Mouse (Mus musculus): ENCODE data around the gene Olfr122.

The Olfr122 gene

DNA sequence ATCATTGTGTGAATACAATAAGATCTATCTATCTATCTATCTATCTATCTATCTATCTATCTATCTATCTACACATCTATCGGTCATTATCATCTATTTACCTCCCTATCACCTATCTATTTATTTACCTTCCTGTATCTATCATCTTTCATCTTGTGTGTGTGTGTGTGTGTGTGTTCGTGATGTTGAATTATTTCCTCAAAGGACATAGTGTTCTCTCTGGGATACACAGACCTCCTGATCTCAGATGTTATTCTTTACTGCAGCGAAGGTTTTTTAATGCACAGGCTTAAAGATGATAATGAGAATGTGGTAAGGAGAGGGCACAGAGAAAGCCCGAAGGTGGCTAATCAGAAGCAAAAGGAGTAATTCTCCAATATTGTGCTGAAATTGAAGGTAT is at the start of gene Olfr122:
Olfr122 (plus strand) TSS at position 301 of the 400 bp plus-strand sequence.
- no peak for DNase-seq (ENCODE audit: extremely low read depth, insufficient read length, low spot score)

DNA sequence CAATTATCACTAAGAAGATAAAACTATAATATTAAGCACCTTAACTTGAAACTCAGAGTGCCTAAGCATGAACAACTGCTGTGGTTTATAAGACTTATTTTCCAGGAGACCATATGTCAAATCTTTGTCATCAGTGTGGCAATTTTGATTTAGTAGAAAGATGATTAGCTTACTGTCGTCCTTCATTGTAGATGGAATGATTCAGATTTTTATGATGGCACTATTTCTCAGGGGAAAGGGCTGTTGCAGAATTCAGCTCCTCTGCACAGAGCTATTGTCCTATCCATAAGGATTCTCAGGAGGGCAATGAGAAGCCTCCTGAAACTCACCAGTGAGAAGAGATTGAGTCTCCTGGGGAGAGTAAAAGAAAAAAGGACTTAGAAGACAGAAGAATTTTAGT is 46.9 kb upstream of the Olfr122 start, which contains the start of gene Olfr120:
Olfr120 (plus strand) TSS at position 301 of the 400 bp plus-strand sequence.
- DNase-seq (ENCODE audit: extremely low read depth, insufficient read length, low spot score): no peak

DNA sequence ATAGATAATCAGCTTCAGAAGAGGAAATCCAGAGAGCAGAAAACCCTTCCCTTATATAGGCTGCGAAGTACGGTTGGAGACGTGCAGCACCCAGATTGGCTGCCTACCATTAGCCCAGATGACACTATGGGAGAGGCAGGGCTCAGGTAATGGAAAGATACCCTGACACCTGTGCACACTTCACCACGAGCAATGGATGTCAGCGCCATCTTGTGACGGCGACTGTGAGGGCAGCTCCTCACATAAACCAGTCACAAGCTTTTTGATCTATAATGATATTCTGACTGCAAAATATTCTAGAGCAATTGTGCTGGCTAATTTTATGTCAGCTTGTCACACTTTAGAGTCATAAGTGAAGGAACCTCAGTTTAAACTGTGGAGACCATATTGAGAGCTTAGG is 30.3 kb upstream of the Olfr122 start:
- DNase-seq (ENCODE audit: extremely low read depth, insufficient read length, low spot score): no peak

DNA sequence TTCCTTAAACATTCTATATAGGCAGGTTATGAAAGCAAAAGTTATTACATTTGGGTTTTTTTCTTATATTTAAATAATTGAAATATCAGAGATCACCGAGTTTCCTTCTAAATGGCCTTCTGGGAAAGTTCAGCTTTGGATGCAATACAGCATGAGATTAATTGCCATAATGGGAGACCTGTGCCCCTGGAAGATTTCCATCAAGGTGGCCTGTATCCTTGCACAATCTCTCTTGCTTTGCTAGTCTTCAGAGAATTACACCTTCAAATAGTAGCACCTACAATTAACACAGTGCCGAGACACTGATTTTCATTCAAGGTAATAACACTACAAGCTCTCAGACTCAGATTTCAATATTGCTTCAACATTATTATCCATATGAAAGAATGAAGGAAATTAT is 24.8 kb downstream of the Olfr122 start, which contains the start of gene Olfr123:
Olfr123 (plus strand) TSS at position 301 of the 400 bp plus-strand sequence.
- DNase-seq (ENCODE audit: extremely low read depth, insufficient read length, low spot score): no peak

DNA sequence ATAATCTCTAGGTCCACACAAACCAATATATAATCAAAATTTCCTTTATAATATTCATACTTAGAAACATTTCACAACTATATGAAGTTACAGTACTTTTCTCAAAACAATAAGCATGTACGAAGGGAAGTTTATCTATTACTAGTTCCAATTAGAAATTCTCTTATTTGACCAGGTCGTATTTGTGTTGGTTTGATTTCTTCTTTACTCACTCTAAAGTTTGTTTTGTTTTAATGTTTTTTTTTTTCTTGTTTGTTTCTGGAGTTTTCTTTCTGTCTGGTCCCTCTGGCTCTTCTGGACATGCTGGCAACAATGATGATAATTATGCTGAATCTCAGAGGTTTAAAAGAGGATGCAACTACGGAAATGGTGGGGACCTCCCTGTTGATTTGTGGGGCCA is 31.2 kb downstream of the Olfr122 start, which contains the start of gene Olfr124:
Olfr124 (plus strand) TSS at position 301 of the 400 bp plus-strand sequence.
- DNase-seq (ENCODE audit: extremely low read depth, insufficient read length, low spot score): no peak
